Mouse (Mus musculus) testis, adult 2 months (tissue): ENCODE results near the gene Ppp1r37.

Experiments used
- CTCF ChIP-seq: fragments of 200-500 bp; IDR thresholded peaks from 2 replicates; pipeline ENCODE4 v1.5.1; 2012; ENCODE audit warnings: low read depth, mild to moderate bottlenecking, inconsistent platforms, low read length, moderate library complexity; ENCODE audit not compliant: control insufficient read depth, insufficient read depth, insufficient replicate concordance
- POLR2A ChIP-seq: fragments of 200-500 bp; IDR thresholded peaks from 2 replicates; pipeline ENCODE4 v1.6.1; 2012; ENCODE audit warnings: low read depth, mild to moderate bottlenecking, inconsistent platforms, low read length, moderate library complexity; ENCODE audit not compliant: control insufficient read depth

DNA sequence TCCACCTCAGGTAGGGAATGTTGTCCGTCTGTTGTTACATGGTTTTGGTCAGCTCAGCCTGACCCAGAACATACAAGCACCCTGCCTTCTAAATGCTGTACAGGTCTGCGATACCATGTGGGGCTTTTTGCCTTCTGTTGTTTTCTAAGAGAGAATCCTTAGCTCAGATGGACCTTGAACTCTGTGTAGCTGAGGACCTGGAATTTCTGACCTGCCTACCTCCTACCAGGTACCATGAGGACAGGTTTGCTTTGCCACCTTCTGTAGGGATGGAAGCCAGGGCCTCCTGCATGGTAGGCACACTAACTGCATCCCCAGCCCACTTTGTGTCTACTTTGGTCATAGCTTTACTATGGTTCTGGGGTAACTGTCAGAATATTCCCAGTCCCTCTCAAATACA lies 2.9 kb upstream of the Ppp1r37 start:
- TF ChIP-seq CTCF (no peak), POLR2A (no peak)
